Mouse (Mus musculus) left cerebral cortex, adult 9 months (tissue): ENCODE data around the gene Hpse2.

Source experiments
- DNase-seq, 2 experiments: peaks; one replicate each; pipeline ENCODE4 v3.0.0; 2022; ENCODE audit warnings: low spot score in 2 of 2

Gene Hpse2

GRCm38 (mm10) chr19:43174812-43175211 lies 213.3 kb downstream of the Hpse2 start:
- DNase-seq = no peak

GRCm38 (mm10) chr19:43156085-43156484 lies 232.1 kb downstream of the Hpse2 start:
- no peak for DNase-seq

GRCm38 (mm10) chr19:43155582-43155981 lies 232.6 kb downstream of the Hpse2 start:
- no peak for DNase-seq

GRCm38 (mm10) chr19:43147901-43148300 lies 240.3 kb downstream of the Hpse2 start:
- DNase-seq = no peak

- no peak for DNase-seq
These were observed 241.3 kb downstream of the Hpse2 start for GRCm38 (mm10) chr19:43146820-43147219.

GRCm38 (mm10) chr19:43141646-43142045 lies 246.5 kb downstream of the Hpse2 start:
- DNase-seq = no peak

GRCm38 (mm10) chr19:43109796-43110195 lies 278.4 kb downstream of the Hpse2 start:
- DNase-seq = no peak

- DNase-seq = no peak
These were observed 291.2 kb downstream of the Hpse2 start for GRCm38 (mm10) chr19:43096915-43097314.

GRCm38 (mm10) chr19:43087216-43087615 lies 300.9 kb downstream of the Hpse2 start:
- no peak for DNase-seq

- DNase-seq = no peak
These were observed 324.0 kb downstream of the Hpse2 start for GRCm38 (mm10) chr19:43064155-43064554.

GRCm38 (mm10) chr19:43044506-43044905 lies 343.6 kb downstream of the Hpse2 start:
- no peak for DNase-seq

- no peak for DNase-seq
These were observed 345.4 kb downstream of the Hpse2 start for GRCm38 (mm10) chr19:43042721-43043120.

- DNase-seq = no peak
These were observed 345.9 kb downstream of the Hpse2 start for GRCm38 (mm10) chr19:43042211-43042610.

- no peak for DNase-seq
These were observed 351.8 kb downstream of the Hpse2 start for GRCm38 (mm10) chr19:43036381-43036780.

GRCm38 (mm10) chr19:43027305-43027704 lies 360.9 kb downstream of the Hpse2 start:
- DNase-seq = peak in 1 of 2 experiments; percentile 5

GRCm38 (mm10) chr19:43022611-43023173 lies 365.5 kb downstream of the Hpse2 start:
- peak in 1 of 2 experiments; percentile 3 for DNase-seq

GRCm38 (mm10) chr19:43018792-43019191 lies 369.4 kb downstream of the Hpse2 start:
- DNase-seq = no peak

- no peak for DNase-seq
These were observed 391.7 kb downstream of the Hpse2 start for GRCm38 (mm10) chr19:42996406-42996805.

- no peak for DNase-seq
These were observed 399.3 kb downstream of the Hpse2 start for GRCm38 (mm10) chr19:42988833-42989232.

GRCm38 (mm10) chr19:42986315-42986701 lies 401.8 kb downstream of the Hpse2 start:
- no peak for DNase-seq

- no peak for DNase-seq
These were observed 402.5 kb downstream of the Hpse2 start for GRCm38 (mm10) chr19:42985372-42986314.

- no peak for DNase-seq
These were observed 407.6 kb downstream of the Hpse2 start for GRCm38 (mm10) chr19:42980537-42980936.

- no peak for DNase-seq
These were observed 410.2 kb downstream of the Hpse2 start for GRCm38 (mm10) chr19:42977938-42978337.
